Mouse (Mus musculus) bone marrow macrophage, adult 2 months (primary cell): ENCODE data around the gene Nrxn1. TPM values are rescaled to one million over a fixed set of nuclear protein-coding genes. Genes with fewer than 3 reads are reported as not detected.

Experiments used
- H3K27ac ChIP-seq: 2 replicates; pipeline ENCODE4 v1.5.1; 2012; ENCODE audit warnings: low read depth, low read length; ENCODE audit not compliant: insufficient read depth
- H3K4me1 ChIP-seq: 2 replicates; pipeline ENCODE4 v1.6.1; 2012; ENCODE audit warnings: low read length; ENCODE audit not compliant: control insufficient read depth, insufficient read depth
- H3K4me3 ChIP-seq: 2 replicates; pipeline ENCODE4 v1.5.1; 2012; ENCODE audit warnings: mild to moderate bottlenecking, low read length, moderate library complexity; ENCODE audit not compliant: insufficient read depth
- CTCF ChIP-seq: IDR thresholded peaks from 2 replicates; pipeline ENCODE4 v1.5.1; 2012; ENCODE audit warnings: low read depth, mild to moderate bottlenecking, low read length, moderate library complexity
- POLR2A ChIP-seq: IDR thresholded peaks from 2 replicates; pipeline ENCODE4 v1.6.1; 2012; ENCODE audit warnings: mild to moderate bottlenecking, low read depth, low read length, borderline replicate concordance
- polyA plus RNA-seq: library from polyadenylated mRNA; stranded (reverse); fragments of >200 nt; gene quantifications from 2 replicates; pipeline ENCODE4 v1.2.4, GENCODE M21; 2012; ENCODE audit not compliant: missing spikeins, insufficient read depth, insufficient read length

Gene Nrxn1
- polyA plus RNA-seq, 1 experiment: not detected

- Histone ChIP-seq H3K27ac (no peak overlapping the region), H3K4me3 (no peak overlapping the region), H3K4me1 (no peaks in the 10 kb centered on the region)
- TF ChIP-seq POLR2A (no peak), CTCF (no peak)
Observed at GRCm38 (mm10) chr17:90455409-90455775, 637.5 kb downstream of the Nrxn1 start.

GRCm38 (mm10) chr17:90454738-90455408 lies 638.0 kb downstream of the Nrxn1 start:
- TF ChIP-seq POLR2A: no peak
- H3K27ac ChIP-seq: no peak overlapping the region
- no peaks in the 10 kb centered on the region for H3K4me1 ChIP-seq
- H3K4me3 ChIP-seq: no peak overlapping the region

- Histone ChIP-seq H3K27ac (no peak overlapping the region), H3K4me1 (no peaks in the 10 kb centered on the region), H3K4me3 (no peak overlapping the region)
- TF ChIP-seq CTCF (no peak), POLR2A (no peak)
Observed at GRCm38 (mm10) chr17:90454356-90454737, 638.5 kb downstream of the Nrxn1 start.

DNA sequence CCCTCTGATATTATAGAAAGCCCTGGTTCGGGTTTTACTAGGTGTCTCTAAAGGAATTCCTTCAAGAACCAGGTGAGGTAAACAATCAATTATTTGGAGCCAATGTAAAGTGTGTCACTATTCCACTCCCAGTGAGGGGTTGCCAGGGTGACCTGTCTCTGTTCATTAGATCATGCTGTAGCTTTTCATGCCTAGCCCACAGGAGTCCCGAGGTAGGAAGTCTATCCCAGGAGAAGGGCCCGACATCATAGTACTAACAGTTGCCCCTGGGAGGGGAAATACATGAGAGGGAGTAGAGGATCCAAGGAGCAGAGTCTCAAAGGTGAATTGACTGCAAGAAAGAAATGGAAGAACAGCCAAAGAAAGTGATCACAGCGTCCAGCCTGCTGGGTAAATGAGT lies 639.6 kb downstream of the Nrxn1 start:
- TF ChIP-seq POLR2A: no peak
- TF ChIP-seq CTCF: no peak
- no peak overlapping the region for H3K27ac ChIP-seq
- H3K4me1 ChIP-seq: no peaks in the 10 kb centered on the region
- no peak overlapping the region for H3K4me3 ChIP-seq

DNA sequence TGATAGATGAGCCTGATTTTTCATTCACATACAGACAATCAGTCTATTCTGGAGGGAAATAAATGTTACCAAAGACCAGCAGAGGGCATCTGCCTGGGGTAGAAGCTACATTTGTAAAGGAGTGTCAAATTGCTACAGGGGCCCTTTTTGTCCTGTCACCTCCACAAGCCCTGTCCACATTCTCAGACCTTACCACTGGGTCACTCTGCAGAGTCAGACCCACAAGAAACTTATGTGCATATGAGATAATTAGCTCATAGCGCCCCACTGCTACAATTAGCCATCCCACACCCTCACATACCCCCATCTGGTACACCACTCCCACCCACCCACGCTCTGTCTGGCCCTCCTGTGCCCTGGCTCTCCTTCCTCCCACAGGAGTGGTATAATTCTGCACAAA lies 640.1 kb downstream of the Nrxn1 start:
- H3K27ac ChIP-seq: no peak overlapping the region
- H3K4me1 ChIP-seq: no peaks in the 10 kb centered on the region
- no peak overlapping the region for H3K4me3 ChIP-seq
- no peak for TF ChIP-seq CTCF
- no peak for TF ChIP-seq POLR2A

GRCm38 (mm10) chr17:90451384-90451783 lies 641.5 kb downstream of the Nrxn1 start:
- Histone ChIP-seq H3K4me1 (no peaks in the 10 kb centered on the region), H3K27ac (no peak overlapping the region), H3K4me3 (no peak overlapping the region)
- no peak for TF ChIP-seq CTCF
- TF ChIP-seq POLR2A: no peak

- no peak for TF ChIP-seq POLR2A
- Histone ChIP-seq H3K27ac (no peak overlapping the region), H3K4me3 (no peak overlapping the region), H3K4me1 (no peaks in the 10 kb centered on the region)
Observed at GRCm38 (mm10) chr17:90443067-90443466, 649.8 kb downstream of the Nrxn1 start.

GRCm38 (mm10) chr17:90435836-90436235 lies 657.0 kb downstream of the Nrxn1 start:
- Histone ChIP-seq H3K4me3 (no peak overlapping the region), H3K27ac (no peak overlapping the region), H3K4me1 (no peaks in the 10 kb centered on the region)
- TF ChIP-seq POLR2A: no peak
- no peak for TF ChIP-seq CTCF

- no peak overlapping the region for H3K4me3 ChIP-seq
- no peaks in the 10 kb centered on the region for H3K4me1 ChIP-seq
- no peak for TF ChIP-seq POLR2A
- TF ChIP-seq CTCF: no peak
- no peak overlapping the region for H3K27ac ChIP-seq
Observed at GRCm38 (mm10) chr17:90435371-90435770, 657.5 kb downstream of the Nrxn1 start.

DNA sequence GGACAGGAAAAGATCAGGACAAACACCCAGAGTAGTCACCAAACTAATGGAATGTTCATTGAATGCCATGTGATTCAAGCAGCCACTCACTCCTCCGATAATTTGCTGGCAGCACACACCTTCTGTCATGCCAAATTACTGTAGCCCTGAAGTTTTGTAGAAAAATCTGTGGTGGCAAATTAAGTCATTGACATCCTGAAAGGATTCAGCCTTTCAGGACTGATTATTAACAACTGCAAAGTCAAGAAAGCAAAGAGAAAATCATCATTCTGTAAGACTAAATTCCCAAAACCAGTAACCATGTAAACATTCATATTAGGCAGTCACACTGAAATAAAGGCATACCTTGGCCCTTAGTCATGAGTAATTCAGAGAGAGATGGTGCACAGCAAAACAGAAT lies 662.7 kb downstream of the Nrxn1 start:
- no peaks in the 10 kb centered on the region for H3K4me1 ChIP-seq
- no peak overlapping the region for H3K27ac ChIP-seq
- TF ChIP-seq POLR2A: no peak
- TF ChIP-seq CTCF: no peak
- no peak overlapping the region for H3K4me3 ChIP-seq

DNA sequence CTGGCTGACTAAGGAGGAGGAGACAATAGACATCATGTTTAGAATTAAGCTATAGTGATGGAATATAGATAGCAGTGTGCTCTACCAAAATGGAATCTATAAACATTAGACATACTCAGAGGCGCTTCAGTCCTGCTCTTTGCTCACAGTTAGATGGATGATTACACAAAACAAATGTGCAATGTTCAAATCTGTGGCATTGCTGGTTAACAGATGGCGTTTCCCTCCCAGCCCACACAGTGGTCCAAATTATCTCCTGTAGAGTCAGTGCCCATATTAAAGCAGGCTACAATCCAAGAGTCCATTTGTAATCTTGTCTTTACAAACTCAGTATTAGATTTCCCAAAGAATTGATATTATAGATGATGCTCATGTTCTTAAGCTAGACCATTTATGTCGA lies 666.9 kb downstream of the Nrxn1 start:
- H3K27ac ChIP-seq: no peak overlapping the region
- no peak overlapping the region for H3K4me3 ChIP-seq
- TF ChIP-seq POLR2A (no peak), CTCF (no peak)
- H3K4me1 ChIP-seq: no peaks in the 10 kb centered on the region
